Mouse (Mus musculus): ENCODE results near the gene Pla2g2e. TPM values are rescaled to one million over a fixed set of nuclear protein-coding genes. Genes with fewer than 3 reads are reported as not detected.
"Not testable (repeated sequence)": the region's sequence is repeated elsewhere in the genome, so short reads cannot be mapped to it uniquely, and the experiment has no call there.

The Pla2g2e gene
- total and polyA plus RNA-seq, 2 experiments from 2014 or later = not detected

GRCm38 (mm10) chr4:138863344-138863998 is 14.3 kb upstream of the Pla2g2e start, which contains the start of gene Pla2g5:
Gene Pla2g5, minus strand, starts transcription at chr4:138863482.
- Histone ChIP-seq H3K4me1 (ENCODE audit: insufficient read depth, low read length) (no peaks in the 10 kb centered on the region), H3K36me3 (ENCODE audit: insufficient read depth, low read length) (no peaks in the 10 kb centered on the region), H3K9ac (replicated peaks; ENCODE audit: low read length, poor library complexity, severe bottlenecking) (no peak within 1 kb of the TSS), H3K4me3 (ENCODE audit: low read depth, low read length) (no peak within 1 kb of the TSS), H3K27ac (ENCODE audit: low read depth, low read length) (no peak within 1 kb of the TSS), H3K27me3 (ENCODE audit: insufficient read depth, low read length) (no peaks in the 10 kb centered on the region), H3K9me3 (ENCODE audit: low read length) (no peaks in the 10 kb centered on the region), H3K4me2 (ENCODE audit: low read depth, low read length, poor library complexity, severe bottlenecking) (no peak within 1 kb of the TSS)
- DNase-seq (ENCODE audit: low spot score) (no peak), ATAC-seq (ENCODE audit: low FRiP score) (no peak)
- no peak for TF ChIP-seq CTCF (IDR thresholded peaks at IDR 0.05)
- 75% methylated on average over 10 of the region's 10 CpGs for WGBS

DNA sequence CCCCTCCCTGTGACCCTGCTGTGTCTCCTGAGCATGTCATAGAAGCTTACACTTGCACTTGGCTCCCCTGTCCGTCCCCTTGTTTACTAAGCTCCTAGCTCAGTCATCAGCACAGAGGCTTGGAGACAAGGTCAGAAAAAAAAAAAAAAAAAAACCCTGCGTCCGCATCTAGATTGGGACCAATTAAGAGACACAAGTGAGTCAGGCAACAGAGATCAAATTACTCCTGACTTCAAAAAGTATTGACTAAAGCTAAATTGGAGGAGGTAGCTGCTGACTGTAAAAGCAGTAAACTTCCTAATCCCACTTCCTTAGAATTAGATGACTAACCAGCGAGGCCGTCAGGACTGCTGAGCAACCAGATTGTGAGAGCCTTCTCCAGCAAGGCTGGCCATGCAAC is 12.7 kb upstream of the Pla2g2e start:
- no peak for DNase-seq (ENCODE audit: low spot score)
- ATAC-seq (ENCODE audit: low FRiP score) = no peak
- H3K9me3 ChIP-seq (ENCODE audit: low read length) = no peaks in the 10 kb centered on the region
- H3K9ac ChIP-seq (replicated peaks; ENCODE audit: low read length, poor library complexity, severe bottlenecking) = no peak overlapping the region
- no peak overlapping the region for H3K4me3 ChIP-seq (ENCODE audit: low read depth, low read length)
- H3K27me3 ChIP-seq (ENCODE audit: insufficient read depth, low read length) = no peaks in the 10 kb centered on the region
- TF ChIP-seq CTCF (IDR thresholded peaks at IDR 0.05) = no peak
- H3K36me3 ChIP-seq (ENCODE audit: insufficient read depth, low read length) = no peaks in the 10 kb centered on the region
- WGBS = 62% methylated on average over 5 of the region's 5 CpGs
- H3K4me2 ChIP-seq (ENCODE audit: low read depth, low read length, poor library complexity, severe bottlenecking) = no peak overlapping the region
- no peak overlapping the region for H3K27ac ChIP-seq (ENCODE audit: low read depth, low read length)
- H3K4me1 ChIP-seq (ENCODE audit: insufficient read depth, low read length) = no peaks in the 10 kb centered on the region

DNA sequence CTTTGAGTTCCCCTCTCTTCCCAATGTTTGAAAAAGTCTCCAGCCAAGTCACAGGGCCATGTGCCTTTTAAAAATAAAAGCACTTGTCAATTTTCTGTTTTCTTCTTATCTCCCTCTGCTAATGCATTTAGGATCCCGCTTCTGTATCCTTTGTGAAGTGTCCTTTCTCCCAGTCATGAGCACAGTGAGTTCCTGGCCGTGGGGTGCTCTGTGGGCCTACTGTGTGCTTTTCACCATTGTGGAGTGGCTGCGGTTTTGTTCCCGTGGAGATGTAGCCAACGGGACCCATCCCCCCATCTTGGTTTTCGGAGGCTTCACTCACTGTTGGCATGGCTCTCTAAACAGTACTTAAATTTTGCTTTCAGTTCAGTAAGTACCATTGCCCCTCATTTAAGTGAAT is 11.8 kb upstream of the Pla2g2e start:
- no peak for TF ChIP-seq CTCF (IDR thresholded peaks at IDR 0.05)
- Histone ChIP-seq H3K9ac (replicated peaks; ENCODE audit: low read length, poor library complexity, severe bottlenecking) (no peak overlapping the region), H3K27me3 (ENCODE audit: insufficient read depth, low read length) (no peaks in the 10 kb centered on the region), H3K27ac (ENCODE audit: low read depth, low read length) (no peak overlapping the region), H3K36me3 (ENCODE audit: insufficient read depth, low read length) (no peaks in the 10 kb centered on the region), H3K4me2 (ENCODE audit: low read depth, low read length, poor library complexity, severe bottlenecking) (no peak overlapping the region), H3K4me3 (ENCODE audit: low read depth, low read length) (no peak overlapping the region), H3K9me3 (ENCODE audit: low read length) (no peaks in the 10 kb centered on the region), H3K4me1 (ENCODE audit: insufficient read depth, low read length) (no peaks in the 10 kb centered on the region)
- DNase-seq (ENCODE audit: low spot score) (no peak), ATAC-seq (ENCODE audit: low FRiP score) (no peak)
- 70% methylated on average over 6 of the region's 6 CpGs for WGBS

- Histone ChIP-seq H3K4me3 (ENCODE audit: low read depth, low read length) (no peak overlapping the region), H3K36me3 (ENCODE audit: insufficient read depth, low read length) (no peaks in the 10 kb centered on the region), H3K27ac (ENCODE audit: low read depth, low read length) (no peak overlapping the region), H3K9ac (replicated peaks; ENCODE audit: low read length, poor library complexity, severe bottlenecking) (no peak overlapping the region), H3K9me3 (ENCODE audit: low read length) (no peaks in the 10 kb centered on the region), H3K4me2 (ENCODE audit: low read depth, low read length, poor library complexity, severe bottlenecking) (no peak overlapping the region), H3K27me3 (ENCODE audit: insufficient read depth, low read length) (no peaks in the 10 kb centered on the region), H3K4me1 (ENCODE audit: insufficient read depth, low read length) (no peaks in the 10 kb centered on the region)
- DNase-seq (ENCODE audit: low spot score) = peak; percentile 80
- peak; percentile 93 for TF ChIP-seq CTCF (IDR thresholded peaks at IDR 0.05)
- no peak for ATAC-seq (ENCODE audit: low FRiP score)
- WGBS = 13% methylated on average over 7 of the region's 7 CpGs
Measured at GRCm38 (mm10) chr4:138866413-138866812, 11.3 kb upstream of the Pla2g2e start.

DNA sequence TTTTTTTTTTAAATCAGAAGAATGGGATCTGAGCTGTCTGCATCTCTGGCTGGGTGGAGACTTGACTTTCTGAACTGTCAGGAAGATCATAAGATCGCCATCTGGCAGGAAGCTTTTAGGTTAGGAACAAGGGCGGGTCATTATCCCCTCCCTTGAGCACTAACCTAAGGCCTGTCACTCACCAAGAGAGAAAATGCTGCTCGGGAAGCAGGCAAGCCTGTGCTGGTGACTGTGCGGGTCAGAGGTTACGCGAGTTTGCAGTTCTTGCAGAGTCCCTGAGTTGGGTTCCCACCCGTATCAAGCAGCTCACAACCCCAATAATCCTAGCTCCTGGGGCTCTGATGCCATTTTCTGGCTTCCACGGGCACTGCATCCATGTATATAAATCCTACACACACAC is 9.1 kb upstream of the Pla2g2e start:
- Histone ChIP-seq H3K4me2 (ENCODE audit: low read depth, low read length, poor library complexity, severe bottlenecking) (no peak overlapping the region), H3K4me3 (ENCODE audit: low read depth, low read length) (no peak overlapping the region), H3K4me1 (ENCODE audit: insufficient read depth, low read length) (no peaks in the 10 kb centered on the region), H3K9ac (replicated peaks; ENCODE audit: low read length, poor library complexity, severe bottlenecking) (no peak overlapping the region), H3K27ac (ENCODE audit: low read depth, low read length) (no peak overlapping the region), H3K9me3 (ENCODE audit: low read length) (no peaks in the 10 kb centered on the region), H3K36me3 (ENCODE audit: insufficient read depth, low read length) (no peaks in the 10 kb centered on the region), H3K27me3 (ENCODE audit: insufficient read depth, low read length) (no peaks in the 10 kb centered on the region)
- ATAC-seq (ENCODE audit: low FRiP score) = no peak
- WGBS = 50% methylated on average over 8 of the region's 8 CpGs
- no peak for TF ChIP-seq CTCF (IDR thresholded peaks at IDR 0.05)
- DNase-seq (ENCODE audit: low spot score) = no peak

DNA sequence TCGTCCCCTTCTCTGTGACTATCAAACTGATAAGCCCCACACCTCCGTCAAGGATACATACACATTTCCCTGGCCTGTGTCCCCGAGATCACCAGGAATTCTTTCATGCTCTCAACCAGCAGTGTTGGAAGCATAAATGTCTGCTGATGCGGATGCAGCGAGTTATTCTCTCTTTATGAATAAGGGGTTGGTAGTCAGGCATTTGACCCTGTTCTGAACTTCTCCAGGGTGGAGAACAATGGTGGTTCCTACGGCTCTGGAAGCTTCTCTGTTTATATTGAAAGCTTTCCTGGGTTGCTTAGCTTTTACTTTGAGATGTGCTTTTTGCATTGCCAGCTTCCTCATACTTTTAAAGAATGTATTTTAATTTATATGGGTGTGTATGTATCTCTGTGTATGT is 3.9 kb upstream of the Pla2g2e start, which contains the start of gene Gm13030:
TSS of gene Gm13030 (minus strand) at position 101 of the 400 bp plus-strand sequence.
- TF ChIP-seq CTCF (IDR thresholded peaks at IDR 0.05) = no peak
- Histone ChIP-seq H3K4me3 (ENCODE audit: low read depth, low read length) (no peak within 1 kb of the TSS), H3K4me2 (ENCODE audit: low read depth, low read length, poor library complexity, severe bottlenecking) (no peak within 1 kb of the TSS), H3K27ac (ENCODE audit: low read depth, low read length) (no peak within 1 kb of the TSS), H3K9ac (replicated peaks; ENCODE audit: low read length, poor library complexity, severe bottlenecking) (no peak within 1 kb of the TSS), H3K27me3 (ENCODE audit: insufficient read depth, low read length) (no peaks in the 10 kb centered on the region), H3K4me1 (ENCODE audit: insufficient read depth, low read length) (no peaks in the 10 kb centered on the region), H3K36me3 (ENCODE audit: insufficient read depth, low read length) (no peaks in the 10 kb centered on the region), H3K9me3 (ENCODE audit: low read length) (no peaks in the 10 kb centered on the region)
- no peak for ATAC-seq (ENCODE audit: low FRiP score)
- WGBS = 82% methylated on average over 6 of the region's 6 CpGs
- DNase-seq (ENCODE audit: low spot score) = no peak

GRCm38 (mm10) chr4:138875275-138875674 is 2.5 kb upstream of the Pla2g2e start:
- H3K9ac ChIP-seq (replicated peaks; ENCODE audit: low read length, poor library complexity, severe bottlenecking); H3K4me2 ChIP-seq (ENCODE audit: low read depth, low read length, poor library complexity, severe bottlenecking); H3K27me3 ChIP-seq (ENCODE audit: insufficient read depth, low read length); H3K27ac ChIP-seq (ENCODE audit: low read depth, low read length); H3K9me3 ChIP-seq (ENCODE audit: low read length); H3K4me1 ChIP-seq (ENCODE audit: insufficient read depth, low read length); H3K36me3 ChIP-seq (ENCODE audit: insufficient read depth, low read length); ATAC-seq (ENCODE audit: low FRiP score); H3K4me3 ChIP-seq (ENCODE audit: low read depth, low read length): not testable (repeated sequence)
- peak; percentile 44 for DNase-seq (ENCODE audit: low spot score)
- WGBS = 50% methylated on average over 2 of the region's 2 CpGs

Data from midbrain, postnatal 0 days (tissue).